Mouse (Mus musculus): Measurements from ENCODE around the gene Tectb. TPM values are rescaled to one million over a fixed set of nuclear protein-coding genes. Genes with fewer than 3 reads are reported as not detected.
"Not testable (repeated sequence)": the region's sequence is repeated elsewhere in the genome, so short reads cannot be mapped to it uniquely, and the experiment has no call there.

The Tectb gene
- polyA plus RNA-seq, 1 experiment from 2014 or later: not detected

DNA sequence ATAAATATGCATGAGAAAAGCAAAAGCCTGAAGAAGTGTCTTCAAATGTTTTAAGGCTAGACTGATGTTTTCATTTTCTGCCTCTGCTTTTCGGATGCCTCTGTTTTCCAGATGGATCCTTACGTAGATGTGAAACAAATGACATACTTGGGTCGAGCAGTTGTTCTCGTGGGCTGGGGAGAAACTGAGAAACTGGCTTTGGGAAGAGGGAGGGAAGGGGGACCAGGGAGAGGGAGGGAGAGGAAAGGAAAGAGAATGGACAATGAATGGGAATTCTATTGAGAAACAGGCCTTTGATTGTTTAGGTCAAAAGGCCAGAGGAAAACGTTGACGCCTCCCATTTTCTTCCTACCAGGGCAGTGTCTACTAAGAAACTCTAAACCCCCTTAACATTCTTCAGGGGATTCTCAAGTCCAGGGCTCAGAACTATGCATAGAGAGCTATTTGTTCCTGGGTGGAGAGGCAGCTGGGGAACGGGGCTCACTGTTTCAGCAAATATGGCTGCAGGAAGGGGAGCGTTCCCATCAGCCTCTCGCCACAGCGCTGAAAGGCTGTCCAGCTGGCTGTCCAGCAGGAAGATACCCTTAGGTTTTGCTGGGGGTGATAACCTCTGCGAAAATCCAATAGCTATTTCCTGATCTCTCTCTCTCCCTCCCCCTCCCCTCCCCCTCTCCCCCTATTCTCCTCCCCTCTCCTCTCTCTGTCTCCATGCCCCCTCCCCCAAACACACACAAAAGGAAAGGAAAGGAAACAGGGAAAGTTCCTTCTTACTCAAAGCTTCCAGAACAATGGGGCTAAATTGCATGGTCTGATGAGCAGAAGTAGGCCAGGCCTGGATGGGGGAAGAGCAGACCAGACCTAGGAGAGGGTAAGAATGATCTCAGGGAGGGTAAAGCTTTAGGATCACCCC, 36.9 kb upstream of the Tectb start:
- Histone ChIP-seq H3K27me3 (replicated peaks; ENCODE audit: control insufficient read depth, insufficient read depth, low read length) (no peaks in the 10 kb centered on the region), H3K9me3 (ENCODE audit: control insufficient read depth, low read length) (no peaks in the 10 kb centered on the region), H3K4me1 (replicated peaks; ENCODE audit: control insufficient read depth, insufficient read depth, low read length) (peaks cover 15% of the 10 kb centered on the region), H3K4me2 (ENCODE audit: low read length) (no peak overlapping the region), H3K36me3 (ENCODE audit: control insufficient read depth, insufficient read depth) (no peaks in the 10 kb centered on the region), H3K9ac (replicated peaks; ENCODE audit: low read depth, low read length) (no peak overlapping the region), H3K4me3 (replicated peaks; ENCODE audit: low read length) (no peak overlapping the region), H3K27ac (ENCODE audit: low read length) (peak overlapping the region; percentile 21; the same call in 1 of the 2 replicates)
- WGBS: 8% methylated on average over 11 of the region's 11 CpGs
- peak; percentile 57 for ATAC-seq

DNA sequence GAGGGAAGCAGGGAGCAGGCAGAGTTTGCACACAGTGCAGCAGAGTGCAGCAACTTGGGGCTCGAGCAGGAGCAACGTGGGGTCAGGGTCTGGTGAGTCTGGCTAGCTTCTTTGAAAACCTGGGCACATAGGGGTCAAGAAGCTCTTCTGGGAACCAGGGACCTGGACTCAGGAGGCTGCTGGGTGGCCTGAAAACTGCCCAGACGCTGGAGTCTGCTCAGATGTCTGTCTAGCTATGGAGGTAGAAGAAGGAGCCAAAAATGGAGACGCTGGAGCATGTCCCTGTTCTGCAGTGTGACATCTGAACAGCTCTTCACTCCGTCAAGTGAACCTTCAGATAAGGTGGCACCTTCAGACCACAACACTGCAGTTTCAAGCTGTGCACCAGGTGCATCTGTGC, 35.8 kb upstream of the Tectb start:
- H3K36me3 ChIP-seq (ENCODE audit: control insufficient read depth, insufficient read depth): no peaks in the 10 kb centered on the region
- 55% methylated on average over 5 of the region's 5 CpGs for WGBS
- H3K27ac ChIP-seq (ENCODE audit: low read length): no peak overlapping the region
- no peak overlapping the region for H3K4me3 ChIP-seq (replicated peaks; ENCODE audit: low read length)
- no peak for ATAC-seq
- H3K4me1 ChIP-seq (replicated peaks; ENCODE audit: control insufficient read depth, insufficient read depth, low read length): peaks cover 15% of the 10 kb centered on the region
- no peak overlapping the region for H3K9ac ChIP-seq (replicated peaks; ENCODE audit: low read depth, low read length)
- H3K27me3 ChIP-seq (replicated peaks; ENCODE audit: control insufficient read depth, insufficient read depth, low read length): no peaks in the 10 kb centered on the region
- no peak overlapping the region for H3K4me2 ChIP-seq (ENCODE audit: low read length)
- no peaks in the 10 kb centered on the region for H3K9me3 ChIP-seq (ENCODE audit: control insufficient read depth, low read length)

DNA sequence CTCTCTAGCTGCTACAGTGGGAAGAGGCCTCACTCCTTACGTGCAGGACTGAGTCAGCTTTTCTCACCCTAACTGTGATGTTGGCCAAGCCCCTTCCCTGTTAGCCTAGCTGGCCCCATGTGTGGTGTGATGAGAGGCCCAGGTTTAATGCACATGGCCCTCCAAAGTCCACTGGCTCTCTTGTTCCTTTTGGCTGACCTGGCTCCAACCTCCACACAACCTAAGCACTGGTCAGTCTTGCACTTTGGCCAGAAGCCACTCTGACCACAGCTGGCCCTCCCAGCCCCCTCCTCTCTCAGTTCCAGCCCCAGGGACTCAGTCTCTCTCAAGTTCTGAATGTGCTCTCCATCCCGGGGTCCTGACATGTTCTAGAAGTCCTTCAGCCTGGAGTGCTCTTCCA, 35.4 kb upstream of the Tectb start:
- Histone ChIP-seq H3K4me2 (ENCODE audit: low read length) (no peak overlapping the region), H3K27me3 (replicated peaks; ENCODE audit: control insufficient read depth, insufficient read depth, low read length) (no peaks in the 10 kb centered on the region), H3K4me3 (replicated peaks; ENCODE audit: low read length) (no peak overlapping the region), H3K9ac (replicated peaks; ENCODE audit: low read depth, low read length) (no peak overlapping the region), H3K36me3 (ENCODE audit: control insufficient read depth, insufficient read depth) (no peaks in the 10 kb centered on the region), H3K27ac (ENCODE audit: low read length) (no peak overlapping the region), H3K4me1 (replicated peaks; ENCODE audit: control insufficient read depth, insufficient read depth, low read length) (peaks cover 15% of the 10 kb centered on the region), H3K9me3 (ENCODE audit: control insufficient read depth, low read length) (no peaks in the 10 kb centered on the region)
- 87% methylated on average over 2 of the region's 2 CpGs for WGBS
- no peak for ATAC-seq

DNA sequence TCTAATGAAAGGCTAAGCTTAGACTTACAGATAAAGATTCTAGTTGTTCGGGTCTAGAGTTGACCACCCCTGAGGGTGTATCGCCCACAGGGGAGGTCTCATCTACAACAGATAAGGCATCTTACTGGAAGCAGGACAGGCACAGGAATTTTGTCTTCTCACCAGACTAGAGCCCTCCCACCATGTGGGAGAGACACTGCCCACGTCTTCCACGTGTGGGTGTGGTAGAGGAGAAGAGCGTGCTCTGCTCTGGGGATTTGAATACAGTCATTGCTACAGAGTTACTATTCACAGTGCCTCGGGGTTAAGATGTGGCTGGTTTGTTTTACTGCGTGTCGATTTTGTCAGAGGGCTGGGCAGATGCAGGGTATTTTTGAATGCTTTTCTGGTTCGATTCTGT, 33.0 kb upstream of the Tectb start:
- Histone ChIP-seq H3K4me2 (ENCODE audit: low read length) (no peak overlapping the region), H3K9me3 (ENCODE audit: control insufficient read depth, low read length) (no peaks in the 10 kb centered on the region), H3K4me1 (replicated peaks; ENCODE audit: control insufficient read depth, insufficient read depth, low read length) (peaks cover 15% of the 10 kb centered on the region), H3K27me3 (replicated peaks; ENCODE audit: control insufficient read depth, insufficient read depth, low read length) (no peaks in the 10 kb centered on the region), H3K9ac (replicated peaks; ENCODE audit: low read depth, low read length) (no peak overlapping the region), H3K4me3 (replicated peaks; ENCODE audit: low read length) (no peak overlapping the region), H3K36me3 (ENCODE audit: control insufficient read depth, insufficient read depth) (no peaks in the 10 kb centered on the region), H3K27ac (ENCODE audit: low read length) (no peak overlapping the region)
- ATAC-seq: no peak
- WGBS: 79% methylated on average over 9 of the region's 9 CpGs

DNA sequence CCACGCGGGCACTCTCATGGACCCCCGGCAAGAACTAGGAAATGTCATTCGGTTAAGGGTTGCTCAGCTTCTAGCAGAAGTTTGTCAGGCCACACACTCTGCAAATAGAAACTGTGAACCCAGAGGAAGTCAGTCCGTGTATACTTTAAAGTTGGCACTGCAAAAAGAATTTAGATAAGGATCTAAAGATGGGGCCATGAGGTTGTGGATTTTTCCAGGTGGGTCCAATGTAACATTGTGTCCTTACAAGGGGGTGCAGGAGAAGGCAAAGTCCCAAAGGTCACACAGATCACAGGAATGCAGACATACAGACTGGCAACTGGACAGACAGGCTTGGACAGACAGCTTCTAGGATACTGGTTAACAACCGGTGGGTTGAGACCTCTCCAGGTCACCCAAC, 32.4 kb upstream of the Tectb start:
- WGBS: 92% methylated on average over 6 of the region's 6 CpGs
- no peak for ATAC-seq
- peaks cover 15% of the 10 kb centered on the region for H3K4me1 ChIP-seq (replicated peaks; ENCODE audit: control insufficient read depth, insufficient read depth, low read length)

DNA sequence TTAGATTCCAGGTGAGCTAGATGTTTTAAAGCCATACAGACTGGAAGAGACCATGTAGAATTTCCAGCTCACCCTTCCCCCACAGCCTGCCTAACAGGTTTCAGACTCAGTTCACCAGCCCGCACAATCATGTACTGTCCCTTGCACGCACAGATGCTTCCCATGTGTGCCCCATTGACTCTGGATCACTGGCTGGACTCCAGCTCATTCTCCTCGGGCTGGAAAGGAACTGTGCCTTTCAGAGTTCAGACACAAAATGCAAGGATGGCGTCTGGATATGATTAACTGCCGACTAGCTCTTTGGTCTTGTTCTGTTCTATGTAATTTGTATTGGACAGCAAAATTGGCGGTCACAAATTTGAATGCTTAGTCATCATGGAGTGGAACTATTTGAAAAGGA, 30.9 kb upstream of the Tectb start:
- Histone ChIP-seq H3K9me3 (ENCODE audit: control insufficient read depth, low read length) (no peaks in the 10 kb centered on the region), H3K27me3 (replicated peaks; ENCODE audit: control insufficient read depth, insufficient read depth, low read length) (no peaks in the 10 kb centered on the region), H3K4me1 (replicated peaks; ENCODE audit: control insufficient read depth, insufficient read depth, low read length) (peaks cover 1% of the 10 kb centered on the region), H3K27ac (ENCODE audit: low read length) (no peak overlapping the region), H3K36me3 (ENCODE audit: control insufficient read depth, insufficient read depth) (no peaks in the 10 kb centered on the region), H3K9ac (replicated peaks; ENCODE audit: low read depth, low read length) (no peak overlapping the region), H3K4me3 (replicated peaks; ENCODE audit: low read length) (no peak overlapping the region), H3K4me2 (ENCODE audit: low read length) (no peak overlapping the region)
- 79% methylated on average over 6 of the region's 6 CpGs for WGBS
- ATAC-seq: no peak

More for the DNA sequence above, 32.4 kb upstream of the Tectb start:
- H3K27me3 ChIP-seq (replicated peaks; ENCODE audit: control insufficient read depth, insufficient read depth, low read length): no peaks in the 10 kb centered on the region
- H3K9ac ChIP-seq (replicated peaks; ENCODE audit: low read depth, low read length): no peak overlapping the region
- H3K4me2 ChIP-seq (ENCODE audit: low read length): no peak overlapping the region
- H3K36me3 ChIP-seq (ENCODE audit: control insufficient read depth, insufficient read depth): no peaks in the 10 kb centered on the region
- H3K27ac ChIP-seq (ENCODE audit: low read length): no peak overlapping the region
- H3K9me3 ChIP-seq (ENCODE audit: control insufficient read depth, low read length): no peaks in the 10 kb centered on the region
- no peak overlapping the region for H3K4me3 ChIP-seq (replicated peaks; ENCODE audit: low read length)

DNA sequence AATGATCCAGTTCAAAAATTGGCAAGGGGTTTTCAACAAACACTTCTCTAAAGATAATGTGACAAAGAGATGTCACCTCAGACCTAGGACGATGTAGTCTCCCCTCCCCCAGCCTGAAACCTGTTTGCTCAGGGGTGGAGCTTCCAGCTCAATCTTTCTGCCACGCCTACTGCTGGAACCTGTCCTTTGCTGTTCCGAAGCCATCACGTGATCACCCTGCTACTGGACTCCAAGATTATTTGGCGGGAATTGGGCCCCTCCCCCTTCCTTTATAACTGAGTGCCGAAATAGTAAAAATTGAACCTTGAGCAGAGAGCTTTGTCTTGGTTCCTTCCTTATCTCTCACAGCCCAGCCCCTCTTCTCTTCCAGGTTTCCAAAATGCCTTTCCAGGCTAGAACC, 28.3 kb upstream of the Tectb start:
- not testable (repeated sequence) for ATAC-seq

DNA sequence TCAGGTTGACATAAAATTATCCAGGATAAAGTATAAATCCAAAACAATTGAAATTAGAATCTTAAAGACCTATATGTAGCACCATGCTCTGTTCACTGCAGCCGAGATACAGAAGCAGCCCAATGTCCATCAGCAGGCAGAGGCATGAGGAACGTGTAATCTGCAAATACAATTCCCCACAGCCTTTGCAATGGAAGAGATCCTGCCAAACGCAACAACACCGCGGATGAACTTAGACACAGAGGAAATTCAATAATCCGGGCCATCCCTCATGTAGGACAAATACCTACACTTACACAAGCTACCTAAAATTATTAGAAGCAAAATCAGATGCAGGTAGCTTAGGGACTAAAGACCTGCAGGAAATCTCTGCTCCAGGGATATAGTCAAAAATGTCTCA, 27.6 kb upstream of the Tectb start:
- no peak overlapping the region for H3K4me3 ChIP-seq (replicated peaks; ENCODE audit: low read length)
- H3K27ac ChIP-seq (ENCODE audit: low read length): no peak overlapping the region
- H3K9me3 ChIP-seq (ENCODE audit: control insufficient read depth, low read length): no peaks in the 10 kb centered on the region
- no peak for ATAC-seq
- no peak overlapping the region for H3K4me2 ChIP-seq (ENCODE audit: low read length)
- no peak overlapping the region for H3K9ac ChIP-seq (replicated peaks; ENCODE audit: low read depth, low read length)
- no peaks in the 10 kb centered on the region for H3K36me3 ChIP-seq (ENCODE audit: control insufficient read depth, insufficient read depth)
- 93% methylated on average over 6 of the region's 6 CpGs for WGBS
- H3K27me3 ChIP-seq (replicated peaks; ENCODE audit: control insufficient read depth, insufficient read depth, low read length): no peaks in the 10 kb centered on the region
- H3K4me1 ChIP-seq (replicated peaks; ENCODE audit: control insufficient read depth, insufficient read depth, low read length): no peaks in the 10 kb centered on the region

More for the DNA sequence above, 28.3 kb upstream of the Tectb start:
- not testable (repeated sequence) for H3K9ac ChIP-seq (replicated peaks; ENCODE audit: low read depth, low read length); H3K4me1 ChIP-seq (replicated peaks; ENCODE audit: control insufficient read depth, insufficient read depth, low read length); H3K36me3 ChIP-seq (ENCODE audit: control insufficient read depth, insufficient read depth); H3K9me3 ChIP-seq (ENCODE audit: control insufficient read depth, low read length); H3K4me2 ChIP-seq (ENCODE audit: low read length); H3K4me3 ChIP-seq (replicated peaks; ENCODE audit: low read length); H3K27ac ChIP-seq (ENCODE audit: low read length); H3K27me3 ChIP-seq (replicated peaks; ENCODE audit: control insufficient read depth, insufficient read depth, low read length)
- 75% methylated on average over 5 of the region's 6 CpGs for WGBS

DNA sequence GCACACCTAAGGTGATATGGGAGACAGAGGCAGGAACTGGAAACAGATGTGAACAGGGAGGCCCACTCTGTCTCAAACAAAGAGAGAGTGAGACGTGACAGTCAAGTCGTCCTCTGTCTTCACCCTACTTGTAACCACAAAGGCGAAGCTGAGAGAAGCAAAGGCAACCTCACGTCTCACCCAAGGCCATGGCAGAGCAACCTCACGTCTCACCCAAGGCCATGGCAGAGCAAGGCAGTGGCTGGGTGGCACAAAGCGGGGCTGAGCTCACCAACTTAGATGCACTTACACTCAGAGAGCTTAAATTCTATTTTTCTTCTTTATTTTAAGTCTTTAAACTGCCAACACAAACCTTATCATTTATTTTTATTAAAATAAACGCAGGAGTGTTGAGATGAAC, 23.5 kb upstream of the Tectb start:
- Histone ChIP-seq H3K27ac (ENCODE audit: low read length) (no peak overlapping the region), H3K4me2 (ENCODE audit: low read length) (no peak overlapping the region), H3K4me3 (replicated peaks; ENCODE audit: low read length) (no peak overlapping the region), H3K9ac (replicated peaks; ENCODE audit: low read depth, low read length) (no peak overlapping the region), H3K9me3 (ENCODE audit: control insufficient read depth, low read length) (no peaks in the 10 kb centered on the region), H3K36me3 (ENCODE audit: control insufficient read depth, insufficient read depth) (no peaks in the 10 kb centered on the region), H3K4me1 (replicated peaks; ENCODE audit: control insufficient read depth, insufficient read depth, low read length) (no peaks in the 10 kb centered on the region), H3K27me3 (replicated peaks; ENCODE audit: control insufficient read depth, insufficient read depth, low read length) (no peaks in the 10 kb centered on the region)
- WGBS: 88% methylated on average over 7 of the region's 7 CpGs
- no peak for ATAC-seq

Measured in forebrain, embryonic 16.5 days (tissue).